Comparison of ENCODE assay signal across 12 mouse cellular contexts in genomic region chr14:31537298-31537697, GRCm38 (mm10). TPM values are rescaled to one million over a fixed set of nuclear protein-coding genes. Genes with fewer than 3 reads are reported as not detected.
DNase-seq lines count a peak whose midpoint lies in the region; TF ChIP-seq lines count a peak whose summit lies in the region.
"Had no signal": no experiment of that assay in that cellular context is flagged by ENCODE, and none has a peak within 500 bp of the region (broad histone marks: within the 10 kb centered on the region; RNA-seq: fewer than 3 reads in every experiment).

No protein-coding gene starts in this region.

- no peaks in the 10 kb centered on the region for H3K27me3 ChIP-seq in thymus, adult 2 months (ENCODE audit: control insufficient read depth, insufficient read depth, low read length)
- no peaks in the 10 kb centered on the region for H3K27me3 ChIP-seq in splenic B cell, adult 2 months (ENCODE audit: control insufficient read depth, insufficient read depth, low read length, poor library complexity, severe bottlenecking)
- H3K27me3 ChIP-seq: forebrain, embryonic 15.5 days; lung, embryonic 15.5 days; neural tube, embryonic 13.5 days; Patski had no signal

- H3K4me3 ChIP-seq in thymus, adult 2 months (ENCODE audit: control insufficient read depth, insufficient read depth, low read length) = no peak overlapping the region
- H3K4me3 ChIP-seq: forebrain, embryonic 15.5 days; lung, embryonic 15.5 days; neural tube, embryonic 13.5 days had no signal

- no peak for TF ChIP-seq POLR2A in thymus, adult 2 months (IDR thresholded peaks at IDR 0.05; ENCODE audit: control insufficient read depth, extremely low read depth, insufficient read depth, low read length, poor library complexity)

- peak overlapping the region; percentile 76 for H3K27ac ChIP-seq in thymus, adult 2 months (ENCODE audit: control insufficient read depth, insufficient read depth, low read length)
- H3K27ac ChIP-seq: forebrain, embryonic 15.5 days; lung, embryonic 15.5 days; neural tube, embryonic 13.5 days had no signal

- TF ChIP-seq CTCF in thymus, adult 2 months (IDR thresholded peaks at IDR 0.05; ENCODE audit: borderline replicate concordance, control insufficient read depth, extremely low read depth, insufficient read depth, low read length, poor library complexity) = no peak

- H3K4me1 ChIP-seq in thymus, adult 2 months (replicated peaks; ENCODE audit: control insufficient read depth, insufficient read depth, low read length) = peaks cover 70% of the 10 kb centered on the region
- H3K4me1 ChIP-seq: forebrain, embryonic 15.5 days; lung, embryonic 15.5 days; neural tube, embryonic 13.5 days had no signal

- WGBS in thymus, adult 2 months = 78% methylated on average over 6 of the region's 6 CpGs

- peaks cover 38% of the 10 kb centered on the region for H3K36me3 ChIP-seq in thymus, adult 2 months (ENCODE audit: control insufficient read depth, insufficient read depth, low read length)
- no peaks in the 10 kb centered on the region for H3K36me3 ChIP-seq in splenic B cell, adult 2 months (ENCODE audit: control insufficient read depth, insufficient read depth, low read length, poor library complexity, severe bottlenecking)
- H3K36me3 ChIP-seq: forebrain, embryonic 15.5 days; lung, embryonic 15.5 days; neural tube, embryonic 13.5 days had no signal

- peak; percentile 78 for DNase-seq in gastrocnemius, adult 18-20 months (ENCODE audit: low spot score)
- no peak for DNase-seq in gastrocnemius, postnatal 10 days
- DNase-seq in thymus, adult 2 months = no peak
- DNase-seq in thymus, adult 18-20 months = no peak
- peak; percentile 16 to 20 for DNase-seq in kidney, adult 8-10 months
- peak; percentile 44 for DNase-seq in splenic B cell, adult 2 months (ENCODE audit: low read depth, low spot score)
- DNase-seq in embryo, embryonic 10 days (ENCODE audit: low spot score) = no peak
- no peak for DNase-seq in Muller cell, postnatal 12 days (ENCODE audit: inconsistent ontology term)

RNA-seq across cellular contexts. Expression of gene Mettl6, which starts 42.5 kb away (rescaled TPM):
- 1 to 10 TPM; 7.3 to 8.2 TPM for total RNA-seq in gastrocnemius, adult 18-20 months (2021)
- 10 to 100 TPM; 13.3 to 16.4 TPM for total RNA-seq in gastrocnemius, postnatal 10 days (2021)
- polyA plus RNA-seq in thymus, adult 2 months (2012; rRNA removed) = 26.4 and 28.8 TPM in 2 replicates

RNA-seq across cellular contexts. Expression of gene Eaf1, which starts 43.1 kb away (rescaled TPM):
- total RNA-seq in gastrocnemius, adult 18-20 months (2021) = 10 to 100 TPM; 10.3 to 13.1 TPM
- total RNA-seq in gastrocnemius, postnatal 10 days (2021) = 10 to 100 TPM; 15.0 to 24.5 TPM
- polyA plus RNA-seq in thymus, adult 2 months (2012; rRNA removed) = 140 and 151 TPM in 2 replicates

RNA-seq across cellular contexts. Expression of gene Colq, which starts 53.8 kb away (rescaled TPM):
- 1 to 10 TPM; 6.4 to 7.2 TPM for total RNA-seq in gastrocnemius, adult 18-20 months (2021)
- 10 to 100 TPM in 1 of 2 experiments, 1 to 10 TPM in 1; 8.9 to 10.2 TPM for total RNA-seq in gastrocnemius, postnatal 10 days (2021)
- polyA plus RNA-seq in thymus, adult 2 months (2012; rRNA removed) = 151 and 166 TPM in 2 replicates
- polyA plus RNA-seq: forebrain, embryonic 15.5 days; Patski had no signal

Comparison
In these comparisons a context has a peak if more than half of its experiments do, and no peak if none do; other contexts are left out.
1. DNase-seq: peak in gastrocnemius, adult 18-20 months (single experiment), kidney, adult 8-10 months (2 of 2) and splenic B cell, adult 2 months (single experiment); none in gastrocnemius, postnatal 10 days (single experiment), thymus, adult 2 months (single experiment), thymus, adult 18-20 months (0 of 2), embryo, embryonic 10 days (single experiment) and Muller cell, postnatal 12 days (single experiment).